Mouse (Mus musculus) cerebellum, postnatal 36 days (tissue): ENCODE results near the gene Cox8a.

ENCODE experiments used
- DNase-seq, 2 experiments: peaks; one replicate each; pipeline ENCODE4 v3.0.0; 2021 to 2022; ENCODE audit warnings: mixed read lengths in 2 of 2

Gene Cox8a

GRCm38 (mm10) chr19:7183419-7183818 lies 34.0 kb downstream of the Cox8a start:
- no peak for DNase-seq

GRCm38 (mm10) chr19:7182273-7182949 lies 35.0 kb downstream of the Cox8a start:
- DNase-seq, result peak; percentile 71 to 77

GRCm38 (mm10) chr19:7181496-7181895 lies 35.9 kb downstream of the Cox8a start:
- no peak for DNase-seq

- DNase-seq, result peak; percentile 51 to 64
Observed at GRCm38 (mm10) chr19:7180756-7181405, 36.5 kb downstream of the Cox8a start.

- DNase-seq, result peak; percentile 69 to 75
Observed at GRCm38 (mm10) chr19:7178841-7179452, 38.5 kb downstream of the Cox8a start.

- DNase-seq, result no peak
Observed at GRCm38 (mm10) chr19:7177804-7178511, 39.5 kb downstream of the Cox8a start.

GRCm38 (mm10) chr19:7176041-7176696 lies 41.2 kb downstream of the Cox8a start:
- DNase-seq, result peak in 1 of 2 experiments; percentile 33

- no peak for DNase-seq
Observed at GRCm38 (mm10) chr19:7172051-7172866, 45.2 kb downstream of the Cox8a start.

GRCm38 (mm10) chr19:7171447-7171846 lies 46.0 kb downstream of the Cox8a start:
- no peak for DNase-seq

GRCm38 (mm10) chr19:7170916-7171315 lies 46.5 kb downstream of the Cox8a start:
- DNase-seq, result no peak

- no peak for DNase-seq
Observed at GRCm38 (mm10) chr19:7168423-7168822, 49.0 kb downstream of the Cox8a start.

- DNase-seq, result no peak
Observed at GRCm38 (mm10) chr19:7166767-7167166, 50.6 kb downstream of the Cox8a start.

GRCm38 (mm10) chr19:7166200-7166711 lies 51.2 kb downstream of the Cox8a start:
- no peak for DNase-seq

- DNase-seq, result peak; percentile 60 to 75
Observed at GRCm38 (mm10) chr19:7165509-7166199, 51.8 kb downstream of the Cox8a start.
